Mouse (Mus musculus) lung, postnatal 0 days (tissue): ENCODE data around the gene Atp13a5. TPM values are rescaled to one million over a fixed set of nuclear protein-coding genes. Genes with fewer than 3 reads are reported as not detected.

Experiments
- ATAC-seq: fragments of 200-750 bp; cut with Nextera tagmentation; 2 replicates; pipeline ENCODE4 v1.8.0; 2017; ENCODE audit warnings: moderate library complexity
- DNase-seq: peaks from one replicate; pipeline ENCODE4 v3.0.0-alpha.2; 2016; ENCODE audit warnings: low spot score
- H3K27ac ChIP-seq: fragments of 300-500 bp; sonication (generic); 2 replicates; pipeline ENCODE4 v1.5.1; 2014; ENCODE audit warnings: antibody characterized with exemption, mild to moderate bottlenecking, low read length, mixed read lengths
- H3K27me3 ChIP-seq: fragments of 300-500 bp; sonication (generic); replicated peaks from 2 replicates; pipeline ENCODE4 v1.6.1; 2014; ENCODE audit warnings: low read length, mixed read lengths; ENCODE audit not compliant: insufficient read depth
- H3K36me3 ChIP-seq: fragments of 300-500 bp; sonication (generic); 2 replicates; pipeline ENCODE4 v1.6.1; 2014; ENCODE audit warnings: low read length, mixed read lengths; ENCODE audit not compliant: insufficient read depth
- H3K4me1 ChIP-seq: fragments of 300-500 bp; sonication (generic); 2 replicates; pipeline ENCODE4 v1.6.1; 2014; ENCODE audit warnings: antibody characterized with exemption, low read depth, low read length, mixed read lengths; ENCODE audit not compliant: insufficient read depth
- H3K4me2 ChIP-seq: fragments of 300-500 bp; sonication (generic); replicated peaks from 2 replicates; pipeline ENCODE4 v1.6.1; 2014; ENCODE audit warnings: low read depth, mild to moderate bottlenecking, low read length, moderate library complexity, mixed read lengths
- H3K4me3 ChIP-seq: fragments of 300-500 bp; sonication (generic); 2 replicates; pipeline ENCODE4 v1.5.1; 2014; ENCODE audit warnings: low read depth, low read length
- H3K9ac ChIP-seq: fragments of 300-500 bp; sonication (generic); replicated peaks from 2 replicates; pipeline ENCODE4 v1.6.1; 2014; ENCODE audit warnings: low read depth, mild to moderate bottlenecking
- H3K9me3 ChIP-seq: fragments of 300-500 bp; sonication (generic); 2 replicates; pipeline ENCODE4 v1.6.1; 2016; ENCODE audit warnings: low read length, mixed read lengths
- CTCF ChIP-seq: IDR thresholded peaks from 2 replicates; pipeline ENCODE4 v1.5.1; 2016; ENCODE audit warnings: antibody characterized with exemption, mild to moderate bottlenecking
- EP300 ChIP-seq: IDR thresholded peaks from 2 replicates; pipeline ENCODE4 v1.6.1; 2016; ENCODE audit warnings: antibody characterized with exemption, mild to moderate bottlenecking, control low read depth
- WGBS: fragments of 180-500 bp; shearing (Covaris S2); extraction: QIAGEN DNeasy Blood & Tissue Kit; methylation state at CpG from one replicate; pipeline ENCODE4 v1.1.7; 2014; 5-methylcytosine and 5-hydroxymethylcytosine counted together
- polyA plus RNA-seq: library from polyadenylated mRNA; unstranded; fragments of >200 nt; fragmentation: Nextera tagmentation; extraction: Ambion mirVana; gene quantifications from 2 replicates; pipeline ENCODE4 v1.2.1, GENCODE M21; 2015

Gene Atp13a5
- polyA plus RNA-seq, 1 experiment from 2014 or later, result 0.07 TPM

- Histone ChIP-seq H3K27me3 (no peaks in the 10 kb centered on the region), H3K4me2 (no peak overlapping the region), H3K9me3 (no peaks in the 10 kb centered on the region), H3K4me3 (no peak overlapping the region), H3K4me1 (no peaks in the 10 kb centered on the region), H3K9ac (no peak overlapping the region), H3K36me3 (no peaks in the 10 kb centered on the region), H3K27ac (no peak overlapping the region)
- no peak for TF ChIP-seq EP300
- no peak for TF ChIP-seq CTCF
- DNase-seq (no peak), ATAC-seq (no peak)
- WGBS, result 58% methylated on average over 5 of the region's 5 CpGs
Measured at GRCm38 (mm10) chr16:29330948-29331347, 47.6 kb downstream of the Atp13a5 start.

- no peak for TF ChIP-seq CTCF
- TF ChIP-seq EP300, result no peak
- no peak for ATAC-seq
- H3K4me1 ChIP-seq, result no peaks in the 10 kb centered on the region
- H3K9me3 ChIP-seq, result no peaks in the 10 kb centered on the region
- no peak for DNase-seq
- H3K4me2 ChIP-seq, result no peak overlapping the region
- H3K27ac ChIP-seq, result no peak overlapping the region
- H3K4me3 ChIP-seq, result no peak overlapping the region
- H3K9ac ChIP-seq, result no peak overlapping the region
- 60% methylated on average over 2 of the region's 2 CpGs for WGBS
- no peaks in the 10 kb centered on the region for H3K27me3 ChIP-seq
- no peaks in the 10 kb centered on the region for H3K36me3 ChIP-seq
Measured at GRCm38 (mm10) chr16:29329213-29329612, 49.3 kb downstream of the Atp13a5 start.

- H3K27me3 ChIP-seq, result no peaks in the 10 kb centered on the region
- DNase-seq, result no peak
- ATAC-seq, result no peak
- no peak overlapping the region for H3K4me2 ChIP-seq
- no peaks in the 10 kb centered on the region for H3K4me1 ChIP-seq
- H3K36me3 ChIP-seq, result no peaks in the 10 kb centered on the region
- H3K27ac ChIP-seq, result no peak overlapping the region
- no peak overlapping the region for H3K9ac ChIP-seq
- TF ChIP-seq EP300 (no peak), CTCF (no peak)
- WGBS, result 68% methylated on average over 3 of the region's 3 CpGs
- no peaks in the 10 kb centered on the region for H3K9me3 ChIP-seq
- no peak overlapping the region for H3K4me3 ChIP-seq
Measured at GRCm38 (mm10) chr16:29327910-29328309, 50.6 kb downstream of the Atp13a5 start.

- Histone ChIP-seq H3K4me1 (no peaks in the 10 kb centered on the region), H3K36me3 (no peaks in the 10 kb centered on the region), H3K4me2 (no peak overlapping the region), H3K27ac (no peak overlapping the region), H3K4me3 (no peak overlapping the region), H3K27me3 (no peaks in the 10 kb centered on the region), H3K9ac (no peak overlapping the region), H3K9me3 (no peaks in the 10 kb centered on the region)
- DNase-seq, result no peak
- 67% methylated on average over 7 of the region's 7 CpGs for WGBS
- no peak for ATAC-seq
- TF ChIP-seq EP300 (no peak), CTCF (no peak)
Measured at GRCm38 (mm10) chr16:29325233-29325919, 53.2 kb downstream of the Atp13a5 start.

GRCm38 (mm10) chr16:29320717-29321116, 57.8 kb downstream of the Atp13a5 start:
- 76% methylated on average over 3 of the region's 3 CpGs for WGBS
- Histone ChIP-seq H3K9me3 (no peaks in the 10 kb centered on the region), H3K9ac (no peak overlapping the region), H3K27ac (no peak overlapping the region), H3K4me3 (no peak overlapping the region), H3K27me3 (no peaks in the 10 kb centered on the region), H3K36me3 (no peaks in the 10 kb centered on the region), H3K4me1 (no peaks in the 10 kb centered on the region), H3K4me2 (no peak overlapping the region)
- TF ChIP-seq EP300 (no peak), CTCF (no peak)
- DNase-seq (no peak), ATAC-seq (no peak)

- H3K9ac ChIP-seq, result no peak overlapping the region
- H3K4me3 ChIP-seq, result no peak overlapping the region
- H3K4me2 ChIP-seq, result no peak overlapping the region
- ATAC-seq, result no peak
- no peaks in the 10 kb centered on the region for H3K9me3 ChIP-seq
- H3K27me3 ChIP-seq, result no peaks in the 10 kb centered on the region
- 67% methylated on average over 3 of the region's 3 CpGs for WGBS
- H3K36me3 ChIP-seq, result no peaks in the 10 kb centered on the region
- no peak overlapping the region for H3K27ac ChIP-seq
- no peak for DNase-seq
- no peak for TF ChIP-seq CTCF
- TF ChIP-seq EP300, result no peak
- H3K4me1 ChIP-seq, result no peaks in the 10 kb centered on the region
Measured at GRCm38 (mm10) chr16:29315391-29315790, 63.1 kb downstream of the Atp13a5 start.
